Mouse (Mus musculus) brain, embryonic 14.5 days (tissue): ENCODE results near the gene Ankrd13a.

Source experiments
- CTCF ChIP-seq: fragments of 200-500 bp; IDR thresholded peaks from 2 replicates; pipeline ENCODE4 v1.5.1; 2012; ENCODE audit warnings: inconsistent platforms, mild to moderate bottlenecking, moderate library complexity, borderline replicate concordance; ENCODE audit not compliant: insufficient read depth, insufficient read length; ENCODE audit errors: extremely low read depth
- POLR2A ChIP-seq: fragments of 200-500 bp; IDR thresholded peaks from 2 replicates; pipeline ENCODE4 v1.6.1; 2012; ENCODE audit warnings: mild to moderate bottlenecking, inconsistent platforms, borderline replicate concordance; ENCODE audit not compliant: poor library complexity, insufficient read depth, insufficient read length, severe bottlenecking; ENCODE audit errors: extremely low read depth

DNA sequence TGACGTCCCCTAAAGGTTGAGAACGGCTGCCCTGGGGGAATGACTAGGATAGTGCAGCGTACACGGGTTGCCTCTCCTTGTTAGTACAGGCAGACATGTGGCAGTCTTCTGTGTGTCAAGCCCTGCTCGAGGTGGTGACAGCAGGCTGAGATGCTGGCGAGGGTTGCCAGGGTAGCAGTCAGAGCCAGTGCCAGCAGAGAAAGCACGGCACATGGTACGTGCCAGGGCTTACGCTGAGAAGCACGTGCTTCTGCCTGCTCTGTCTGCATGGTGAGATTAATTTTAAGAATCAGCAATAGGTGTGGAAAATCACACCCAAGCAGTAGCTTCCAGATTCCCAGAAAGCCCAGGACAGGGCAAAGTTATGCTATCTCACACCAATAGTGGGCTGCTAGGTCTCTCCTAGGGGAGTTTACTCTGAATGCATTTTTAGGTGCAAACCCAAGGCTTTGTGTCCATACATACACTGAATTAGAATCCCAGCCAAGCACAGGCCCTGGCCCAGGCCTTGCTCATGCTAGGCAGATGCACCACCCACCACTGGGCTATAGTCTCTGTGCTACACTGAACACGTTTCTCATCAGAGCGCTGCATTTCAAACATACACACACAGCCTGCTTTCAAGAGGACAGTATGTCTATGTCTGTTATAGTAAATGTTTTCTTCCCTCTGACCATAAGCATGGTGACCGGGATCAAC lies 31.3 kb upstream of the Ankrd13a start:
- TF ChIP-seq CTCF (no peak), POLR2A (no peak)
